In the genomic region with DNA sequence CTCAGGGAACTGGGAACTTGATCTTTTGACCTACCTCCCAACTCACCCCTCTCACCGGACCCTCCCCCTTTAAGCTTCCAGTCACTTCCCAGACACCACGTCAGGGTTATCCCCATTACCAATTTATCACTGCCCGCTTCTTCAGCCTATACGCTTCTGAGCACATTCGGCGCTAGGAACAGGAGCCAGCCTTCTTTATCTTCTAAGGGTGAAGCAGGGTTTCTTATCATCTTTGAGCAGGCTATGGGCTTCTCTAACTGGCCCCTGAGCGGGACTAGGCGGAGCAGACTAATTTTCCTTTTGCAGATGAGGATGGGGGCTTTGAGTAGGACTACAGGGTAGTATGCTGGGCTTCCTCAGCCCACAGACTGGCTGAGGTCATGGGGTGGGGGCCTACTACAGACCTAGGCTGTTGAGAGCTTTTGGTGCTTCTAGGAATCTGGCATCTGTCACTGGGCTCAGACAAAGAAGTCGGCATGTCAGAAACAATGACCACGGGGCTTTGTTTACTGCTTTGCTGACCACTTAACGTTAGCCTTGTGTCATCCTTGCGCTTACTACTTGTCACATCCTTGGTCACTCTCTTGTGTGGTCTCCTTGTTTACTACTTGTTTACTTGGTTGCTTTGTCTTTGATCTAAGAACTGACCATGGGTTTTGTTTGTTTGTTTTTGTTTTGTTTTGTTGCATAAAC, we compare ENCODE assay signal across 9 mouse cellular contexts. TPM values are rescaled to one million over a fixed set of nuclear protein-coding genes. Genes with fewer than 3 reads are reported as not detected.
DNase-seq lines count a peak whose midpoint lies in the region; ATAC-seq and TF ChIP-seq lines count a peak whose summit lies in the region.
"Had no signal": no experiment of that assay in that cellular context is flagged by ENCODE, and none has a peak within 500 bp of the region (broad histone marks: within the 10 kb centered on the region; RNA-seq: fewer than 3 reads in every experiment).

A gene (minus strand): TSS at position 169 of the 693 bp plus-strand sequence.

- no peak for TF ChIP-seq CTCF in intestine, postnatal 0 days (IDR thresholded peaks at IDR 0.05; ENCODE audit: low read depth)

- DNase-seq in lung, adult 18-20 months, result no peak
- DNase-seq in embryo, embryonic 11 days, result peak; percentile 26
- no peak for DNase-seq in cerebellum, postnatal 4 days (ENCODE audit: low spot score in 2 of 2)
- no peak for DNase-seq in cerebellum, adult 11 months
- no peak for DNase-seq in kidney, adult 8-10 months
- DNase-seq: cerebellum, adult 11-12 months had no signal

- H3K27ac ChIP-seq in lung, embryonic 15.5 days, result peak within 1 kb of the TSS; percentile 63
- peak within 1 kb of the TSS; percentile 78 for H3K27ac ChIP-seq in intestine, postnatal 0 days (ENCODE audit: low read depth, low read length)
- no peak within 1 kb of the TSS for H3K27ac ChIP-seq in neural tube, embryonic 15.5 days (replicated peaks)

- WGBS in lung, embryonic 15.5 days, result 26% methylated on average over 12 of the region's 12 CpGs
- 26% methylated on average over 12 of the region's 12 CpGs for WGBS in intestine, postnatal 0 days
- WGBS in neural tube, embryonic 15.5 days, result 50% methylated on average over 12 of the region's 12 CpGs

- H3K4me1 ChIP-seq in lung, embryonic 15.5 days, result peaks cover 17% of the 10 kb centered on the region
- 0 out of 2 replicates have a peak, but pooled peaks cover 8% of the 10 kb centered on the region for H3K4me1 ChIP-seq in intestine, postnatal 0 days (replicated peaks; ENCODE audit: control insufficient read depth, insufficient read depth, low read length)
- H3K4me1 ChIP-seq in neural tube, embryonic 15.5 days, result no peaks in the 10 kb centered on the region

- no peaks in the 10 kb centered on the region for H3K36me3 ChIP-seq in lung, embryonic 15.5 days
- peaks cover 12% of the 10 kb centered on the region; the same call in 1 of the 2 replicates for H3K36me3 ChIP-seq in intestine, postnatal 0 days (ENCODE audit: control insufficient read depth, insufficient read depth)
- H3K36me3 ChIP-seq in neural tube, embryonic 15.5 days, result no peaks in the 10 kb centered on the region

- no peaks in the 10 kb centered on the region for H3K9me3 ChIP-seq in lung, embryonic 15.5 days
- no peaks in the 10 kb centered on the region for H3K9me3 ChIP-seq in intestine, postnatal 0 days (ENCODE audit: control insufficient read depth)
- H3K9me3 ChIP-seq in neural tube, embryonic 15.5 days (replicated peaks), result no peaks in the 10 kb centered on the region

- peak within 1 kb of the TSS; percentile 11; the same call in 1 of the 2 replicates for H3K9ac ChIP-seq in lung, embryonic 15.5 days
- H3K9ac ChIP-seq in intestine, postnatal 0 days (ENCODE audit: low read depth, low read length), result peak within 1 kb of the TSS; percentile 52
- no peak within 1 kb of the TSS for H3K9ac ChIP-seq in neural tube, embryonic 15.5 days (replicated peaks)

- H3K4me3 ChIP-seq in lung, embryonic 15.5 days, result peak within 1 kb of the TSS; percentile 25
- peak within 1 kb of the TSS; percentile 44 for H3K4me3 ChIP-seq in intestine, postnatal 0 days (ENCODE audit: low read depth, low read length)
- H3K4me3 ChIP-seq in neural tube, embryonic 15.5 days (replicated peaks), result no peak within 1 kb of the TSS

- peak within 1 kb of the TSS; percentile 46 for H3K4me2 ChIP-seq in lung, embryonic 15.5 days
- peak within 1 kb of the TSS; percentile 76 for H3K4me2 ChIP-seq in intestine, postnatal 0 days (replicated peaks; ENCODE audit: low read depth)
- peak within 1 kb of the TSS; percentile 13; the same call in 1 of the 2 replicates for H3K4me2 ChIP-seq in neural tube, embryonic 15.5 days

- H3K27me3 ChIP-seq in lung, embryonic 15.5 days, result no peaks in the 10 kb centered on the region
- no peaks in the 10 kb centered on the region for H3K27me3 ChIP-seq in intestine, postnatal 0 days (replicated peaks; ENCODE audit: control insufficient read depth, insufficient read depth, low read length)
- H3K27me3 ChIP-seq in neural tube, embryonic 15.5 days (replicated peaks), result no peaks in the 10 kb centered on the region

- no peak for ATAC-seq in lung, embryonic 15.5 days (ENCODE audit: borderline replicate concordance, extremely low read depth, low FRiP score, low TSS enrichment)
- ATAC-seq in intestine, postnatal 0 days, result peak; percentile 12; the same call in 1 of the 2 replicates
- ATAC-seq in neural tube, embryonic 15.5 days (ENCODE audit: low FRiP score), result no peak

RNA-seq across cellular contexts. Expression of the gene that starts here (rescaled TPM):
- 1.3 and 1.9 TPM in 2 replicates for polyA plus RNA-seq in lung, embryonic 15.5 days (2015; fragmentation: Nextera tagmentation; extraction: Ambion mirVana)
- 1.9 and 2.9 TPM in 2 replicates for polyA plus RNA-seq in intestine, postnatal 0 days (2015; fragmentation: Nextera tagmentation; extraction: Ambion mirVana)
- 0.37 and 1.4 TPM in 2 replicates for polyA plus RNA-seq in neural tube, embryonic 15.5 days (2015; fragmentation: Nextera tagmentation; extraction: Ambion mirVana)

Comparison
In these comparisons a context has a peak if more than half of its experiments do, and no peak if none do; other contexts are left out.
1. H3K4me2 ChIP-seq: peak in every context shown above with its lines; median percentile 76 in intestine, postnatal 0 days; 46 in lung, embryonic 15.5 days; 13 in neural tube, embryonic 15.5 days.